Mouse (Mus musculus) heart, adult 2 months (tissue): ENCODE results near the gene Stxbp3.

Experiments
- CTCF ChIP-seq: fragments of 200-600 bp; IDR thresholded peaks from 2 replicates; pipeline ENCODE4 v1.8.1; 2022; ENCODE audit warnings: antibody characterized with exemption, mild to moderate bottlenecking, moderate library complexity
- EP300 ChIP-seq: fragments of 200-500 bp; IDR thresholded peaks from 2 replicates; pipeline ENCODE4 v1.6.1; 2011; ENCODE audit warnings: low read depth, low read length, control low read depth; ENCODE audit not compliant: insufficient read depth
- POLR2A ChIP-seq: fragments of 200-500 bp; IDR thresholded peaks from 2 replicates; pipeline ENCODE4 v1.6.1; 2011; ENCODE audit warnings: mild to moderate bottlenecking, low read depth, low read length, control low read depth; ENCODE audit not compliant: insufficient read depth

DNA sequence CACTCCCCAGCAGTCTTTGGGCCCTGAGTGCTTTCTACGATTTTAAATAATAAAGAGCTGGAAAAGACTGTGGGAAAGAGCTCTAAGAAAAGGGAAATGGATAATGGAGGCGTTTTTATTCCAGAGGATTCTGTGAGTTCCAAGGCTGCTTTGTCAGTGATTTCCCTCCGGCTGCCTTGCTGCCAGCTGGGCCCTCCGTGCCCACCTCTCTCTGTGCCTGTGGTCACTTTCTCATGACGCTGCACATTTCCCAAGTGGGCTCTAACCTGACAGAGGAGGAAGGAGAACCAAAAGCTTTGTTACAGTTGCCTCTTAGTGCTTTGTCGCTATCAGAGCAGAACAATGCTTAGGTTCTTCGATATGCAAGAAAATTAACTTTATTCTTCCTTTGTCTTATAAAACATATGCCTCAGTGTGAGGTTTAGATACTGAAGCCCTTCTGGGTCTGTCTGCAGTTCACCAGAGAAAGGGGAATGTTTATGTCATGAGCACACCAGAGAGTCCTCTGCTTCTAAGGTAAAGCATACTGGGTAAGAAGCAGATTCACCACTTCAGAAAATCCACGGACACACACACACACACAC lies 44.5 kb upstream of the Stxbp3 start:
- TF ChIP-seq EP300 (no peak), CTCF (no peak), POLR2A (no peak)
